Mouse (Mus musculus): ENCODE measurements around the gene Tbce.

The Tbce gene

DNA sequence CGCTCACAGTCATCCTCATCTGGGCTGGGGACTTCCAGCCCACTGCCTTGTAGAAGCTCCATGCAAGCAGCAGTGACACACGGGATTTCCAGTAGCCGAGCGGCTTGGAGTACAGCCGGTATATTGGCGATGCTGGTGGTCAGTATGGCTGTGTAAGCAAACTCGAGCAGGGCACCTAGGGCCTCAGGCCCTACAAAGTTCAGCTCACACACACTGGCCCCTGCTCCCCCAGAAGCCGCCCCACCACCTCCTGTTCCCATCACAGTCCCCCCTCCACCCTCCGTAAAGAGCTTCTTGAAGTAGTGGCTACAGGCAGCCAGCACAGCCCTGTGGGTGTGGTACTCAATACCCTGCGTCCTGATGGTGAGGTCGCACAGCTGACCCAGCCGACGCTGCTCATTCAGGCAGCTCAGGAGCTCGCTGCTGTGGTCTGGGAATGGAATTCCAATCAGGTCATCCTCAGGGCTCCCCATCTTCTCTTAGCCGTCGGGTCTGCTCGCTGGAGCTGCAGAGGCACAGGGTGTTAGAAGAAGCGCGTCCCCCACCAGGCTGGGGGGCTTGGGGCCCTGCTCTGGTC, 74.0 kb downstream of the Tbce start:
- DNase-seq = no peak

DNA sequence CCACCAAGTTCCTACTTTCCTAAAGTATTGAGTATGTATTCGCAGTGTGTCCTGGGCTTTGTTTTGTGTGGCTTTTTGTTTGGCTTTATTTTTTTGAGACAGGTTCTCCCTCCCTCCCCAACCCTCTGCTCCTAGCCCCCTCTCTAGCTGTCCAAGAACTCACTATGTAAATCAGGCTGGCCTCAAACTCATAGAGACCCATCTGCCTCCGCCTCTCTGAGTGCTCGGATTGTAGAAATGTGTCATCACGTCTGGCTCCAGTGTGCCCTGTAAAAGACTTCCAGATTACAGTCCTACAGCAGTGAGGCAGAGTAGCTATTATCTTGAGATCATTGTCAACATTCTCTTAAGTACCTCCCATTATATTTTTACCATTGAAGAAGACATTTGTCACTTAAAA, 78.4 kb downstream of the Tbce start:
- no peak for DNase-seq

DNA sequence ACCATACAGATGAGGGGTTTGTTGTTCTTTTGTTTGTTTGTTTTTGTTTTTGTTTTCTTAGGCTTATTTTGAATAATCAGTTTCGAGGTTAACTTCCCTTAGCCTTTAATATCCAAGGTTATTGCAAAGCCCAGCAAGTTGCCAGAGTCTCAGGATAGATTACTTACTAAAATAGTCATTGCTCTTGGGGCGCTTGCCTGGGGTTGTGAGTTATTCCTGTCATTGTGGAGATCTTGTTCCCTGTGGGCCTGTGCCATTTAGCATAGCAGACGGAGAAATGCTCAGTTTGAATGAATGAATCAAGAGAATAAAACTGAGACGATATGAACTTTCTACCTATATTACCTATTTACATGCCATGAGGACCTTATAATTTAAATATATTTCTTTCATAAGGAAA, 79.2 kb downstream of the Tbce start:
- no peak for DNase-seq

DNA sequence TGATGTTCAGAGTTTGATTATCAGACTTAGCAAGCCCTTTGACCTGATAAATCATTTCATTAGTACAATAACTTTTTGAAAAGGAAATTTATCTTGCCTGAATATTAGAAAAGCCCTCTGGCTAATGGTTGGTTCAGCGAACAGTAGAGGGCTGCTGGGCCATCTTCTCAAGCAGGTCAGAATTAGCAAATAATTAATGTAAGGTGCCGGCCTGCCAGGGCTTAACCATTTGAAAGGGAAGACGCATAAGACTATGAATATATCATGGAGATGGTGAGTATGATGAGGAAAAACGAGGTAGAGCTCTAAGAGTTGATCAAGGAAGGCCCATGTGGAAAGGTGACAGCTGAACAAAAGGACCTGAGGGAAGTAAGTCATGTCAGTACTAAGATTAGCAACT, 82.8 kb downstream of the Tbce start:
- no peak for DNase-seq

DNA sequence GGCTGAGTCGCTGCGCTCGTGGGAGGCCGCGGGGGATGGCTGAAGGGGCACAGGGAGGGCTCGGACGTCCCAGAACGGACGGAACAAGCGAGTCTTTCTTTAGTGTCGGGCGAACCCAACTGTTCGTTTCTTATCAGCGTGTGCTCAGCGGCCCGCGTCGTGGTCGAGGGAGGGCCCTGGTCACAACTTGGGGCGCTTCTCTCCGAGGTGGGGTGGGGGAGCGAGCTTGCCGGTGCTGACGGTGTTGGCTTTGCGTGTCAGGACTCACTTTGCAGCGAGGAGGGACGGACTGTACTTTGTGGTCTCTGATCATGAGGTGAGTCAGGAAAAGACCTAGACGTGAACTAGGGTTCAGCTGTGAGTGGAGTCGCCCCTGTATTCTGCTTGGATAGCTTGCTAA, 84.5 kb downstream of the Tbce start:
- no peak for DNase-seq

DNA sequence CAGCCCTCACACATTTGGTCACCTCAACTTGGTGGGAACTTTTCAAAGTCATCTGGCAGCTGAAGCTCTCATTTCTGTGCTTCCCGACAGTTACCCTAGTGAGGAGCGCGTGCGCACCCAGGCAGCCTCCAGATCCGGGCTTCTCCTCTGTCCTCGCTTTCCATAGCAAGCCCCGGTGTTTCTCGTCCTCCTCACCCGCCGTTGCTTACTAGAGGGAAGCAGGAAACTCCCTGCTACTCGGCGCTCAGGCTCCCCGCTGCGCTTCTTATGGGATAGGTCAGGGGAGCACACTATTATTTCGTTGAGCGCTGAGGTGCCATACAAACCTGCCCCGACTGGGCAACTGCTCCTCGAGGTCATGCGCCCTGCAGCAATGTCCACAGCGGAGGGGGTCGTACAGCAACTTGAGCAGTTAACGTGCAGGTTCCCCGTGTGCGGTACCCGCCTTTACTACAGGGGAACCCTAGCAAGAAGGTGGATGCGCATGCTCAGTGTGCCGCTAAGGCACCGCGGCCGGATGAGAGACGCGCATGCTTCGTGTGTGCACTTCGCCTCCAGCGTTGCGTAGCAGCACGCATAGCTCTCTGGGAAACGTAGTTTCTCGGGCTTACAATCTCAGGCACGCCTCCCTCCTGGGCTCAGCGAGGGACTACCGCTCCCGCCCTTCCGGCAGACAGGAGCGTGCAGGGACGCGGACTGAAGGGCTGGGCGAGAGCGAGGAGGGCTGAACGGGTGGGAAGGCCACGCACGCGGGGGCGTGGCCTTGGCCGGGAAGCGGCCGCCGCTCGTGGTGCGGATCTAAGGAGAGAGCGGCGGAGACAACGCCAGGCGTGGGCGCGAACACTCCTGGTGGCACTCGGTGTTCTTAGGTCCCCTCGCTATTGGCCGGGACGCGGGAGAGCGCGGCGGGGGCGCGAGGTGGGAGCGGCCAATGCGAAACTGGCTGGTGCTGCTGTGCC, 85.3 kb downstream of the Tbce start, which contains the start of gene B3galnt2:
B3galnt2 (plus strand) TSS at position 596 of the 959 bp plus-strand sequence.
- DNase-seq = peak; percentile 96
